Mouse (Mus musculus): Measurements from ENCODE around the gene Olfr360. TPM values are rescaled to one million over a fixed set of nuclear protein-coding genes. Genes with fewer than 3 reads are reported as not detected.

Gene Olfr360
- not detected in 2 replicates for polyA plus RNA-seq (2012; rRNA removed)

DNA sequence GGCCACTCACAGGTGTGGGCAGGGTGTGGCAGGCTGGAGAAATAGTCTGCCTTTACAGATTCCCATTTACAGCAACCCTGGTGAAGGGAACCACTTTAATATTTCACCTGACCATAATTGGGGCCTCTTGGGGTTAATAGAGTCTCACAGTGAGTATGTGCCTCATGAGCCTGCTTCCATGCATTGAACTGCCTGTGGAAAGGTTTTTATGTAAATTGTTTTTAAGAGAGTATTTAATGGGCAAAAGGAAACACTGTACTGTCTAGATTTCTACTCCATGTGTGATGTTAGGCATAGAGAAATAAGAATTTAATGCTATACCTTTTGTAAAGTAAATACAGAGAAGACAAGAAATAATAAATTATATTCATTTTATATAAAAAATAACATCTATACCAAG is at the start of gene Olfr360:
Gene Olfr360, plus strand, starts transcription at position 301 of the 400 bp plus-strand sequence.

DNA sequence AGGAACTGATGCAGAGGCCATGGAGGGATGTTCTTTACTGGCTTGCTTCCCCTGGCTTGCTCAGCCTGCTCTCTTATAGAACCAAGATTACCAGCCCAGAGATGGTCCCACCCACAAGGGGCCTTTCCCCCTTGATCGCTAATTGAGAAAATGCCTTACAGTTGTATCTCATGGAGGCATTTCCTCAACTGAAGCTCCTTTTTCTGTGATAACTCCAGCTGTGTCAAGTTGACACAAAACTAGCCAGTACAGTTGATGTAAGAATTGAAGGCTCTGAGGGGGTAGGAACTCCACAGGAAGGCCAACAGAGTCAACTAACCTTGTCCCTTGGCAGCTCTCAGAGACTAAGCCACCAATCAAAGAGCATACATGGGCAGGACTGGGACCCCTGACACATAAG is 23.6 kb downstream of the Olfr360 start, which contains the start of gene Olfr361:
Gene Olfr361, minus strand, starts transcription at position 101 of the 400 bp plus-strand sequence.

DNA sequence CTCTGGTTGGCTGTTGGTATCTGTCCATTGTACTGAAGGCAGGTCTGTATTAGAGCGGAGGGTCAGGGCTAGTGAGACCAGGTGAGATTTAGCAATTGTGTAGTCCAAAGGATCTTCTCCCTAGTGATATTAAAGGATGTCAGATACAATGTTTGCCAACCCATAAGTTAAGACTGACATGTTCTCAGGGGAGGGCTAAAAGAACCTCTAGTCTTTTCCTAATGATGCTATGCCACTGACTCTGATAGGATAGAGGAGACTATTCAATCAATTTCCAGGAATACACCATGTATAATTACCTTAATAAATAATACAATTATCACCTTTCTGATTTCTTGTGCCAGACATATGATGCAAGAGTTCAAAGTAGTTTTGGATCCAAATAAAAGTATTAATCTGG is 52.3 kb downstream of the Olfr360 start, which contains the start of gene Olfr362:
Gene Olfr362, minus strand, starts transcription at position 101 of the 400 bp plus-strand sequence.

Other genes with a start within 250 kb of the Olfr360 start
- gene Olfr3, start 248.7 kb upstream of the Olfr360 start, polyA plus RNA-seq (2012; rRNA removed): not detected in 2 replicates
- not detected in 2 replicates for gene Olfr350, start 219.4 kb upstream of the Olfr360 start, polyA plus RNA-seq (2012; rRNA removed)
- not detected in 2 replicates for gene Olfr351, start 203.1 kb upstream of the Olfr360 start, polyA plus RNA-seq (2012; rRNA removed)
- not detected in 2 replicates for gene Olfr352, start 197.3 kb upstream of the Olfr360 start, polyA plus RNA-seq (2012; rRNA removed)
- not detected in 2 replicates for gene Olfr353, start 172.8 kb upstream of the Olfr360 start, polyA plus RNA-seq (2012; rRNA removed)
- not detected in 2 replicates for gene Olfr354, start 160.1 kb upstream of the Olfr360 start, polyA plus RNA-seq (2012; rRNA removed)
- gene Olfr355, start 136.8 kb upstream of the Olfr360 start, polyA plus RNA-seq (2012; rRNA removed): not detected in 2 replicates
- gene Olfr356, start 128.6 kb upstream of the Olfr360 start, polyA plus RNA-seq (2012; rRNA removed): not detected in 2 replicates
- gene Olfr357, start 71.9 kb upstream of the Olfr360 start, polyA plus RNA-seq (2012; rRNA removed): not detected in 2 replicates
- not detected in 2 replicates for gene Olfr358, start 56.4 kb upstream of the Olfr360 start, polyA plus RNA-seq (2012; rRNA removed)
- gene Olfr361, start 23.5 kb downstream of the Olfr360 start, polyA plus RNA-seq (2012; rRNA removed): not detected in 2 replicates
- gene Olfr362, start 52.2 kb downstream of the Olfr360 start, polyA plus RNA-seq (2012; rRNA removed): not detected in 2 replicates
- gene Olfr364-ps1, start 73.6 kb downstream of the Olfr360 start, polyA plus RNA-seq (2012; rRNA removed): not detected in 2 replicates
- gene Olfr365, start 122.5 kb downstream of the Olfr360 start, polyA plus RNA-seq (2012; rRNA removed): not detected in 2 replicates
- gene Olfr366, start 145.8 kb downstream of the Olfr360 start, polyA plus RNA-seq (2012; rRNA removed): not detected in 2 replicates